Mouse (Mus musculus): ENCODE results near the gene Adra1b.

- TF ChIP-seq TAL1 (IDR thresholded peaks at IDR 0.05; ENCODE audit: low read length) (no peak), GATA1 (IDR thresholded peaks at IDR 0.05; ENCODE audit: low read length) (no peak)
Observed at GRCm38 (mm10) chr11:43883641-43884181, 17.3 kb downstream of the Adra1b start.
